Mouse (Mus musculus): ENCODE data around the gene Polr3gl.

DNA sequence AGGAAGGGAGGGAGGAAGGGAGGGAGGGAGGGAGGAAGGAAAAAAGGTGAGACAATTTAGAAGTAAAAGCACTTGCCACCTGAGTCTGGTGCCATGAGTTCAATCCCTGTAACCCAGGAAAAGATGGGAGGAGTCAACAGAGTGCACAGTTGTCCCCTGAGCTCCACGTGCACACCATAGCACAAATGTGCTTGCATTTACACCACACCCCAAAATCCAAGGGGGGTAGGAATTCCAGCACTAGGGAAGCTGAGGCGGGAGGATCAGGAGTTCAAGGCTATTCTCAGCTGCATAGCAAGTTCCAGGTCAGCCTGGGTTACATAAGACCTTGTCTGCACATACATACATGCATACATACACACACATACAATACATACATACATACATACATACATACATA lies 22.6 kb downstream of the Polr3gl start:
- no peak for TF ChIP-seq CTCF (IDR thresholded peaks at IDR 0.05; ENCODE audit: low read depth, low read length)
- TF ChIP-seq POLR2A (IDR thresholded peaks at IDR 0.05; ENCODE audit: extremely low read depth, insufficient read depth, low read length), result no peak

All from liver, adult 2 months (tissue).